Mouse (Mus musculus): ENCODE data around the gene Nfs1.

DNA sequence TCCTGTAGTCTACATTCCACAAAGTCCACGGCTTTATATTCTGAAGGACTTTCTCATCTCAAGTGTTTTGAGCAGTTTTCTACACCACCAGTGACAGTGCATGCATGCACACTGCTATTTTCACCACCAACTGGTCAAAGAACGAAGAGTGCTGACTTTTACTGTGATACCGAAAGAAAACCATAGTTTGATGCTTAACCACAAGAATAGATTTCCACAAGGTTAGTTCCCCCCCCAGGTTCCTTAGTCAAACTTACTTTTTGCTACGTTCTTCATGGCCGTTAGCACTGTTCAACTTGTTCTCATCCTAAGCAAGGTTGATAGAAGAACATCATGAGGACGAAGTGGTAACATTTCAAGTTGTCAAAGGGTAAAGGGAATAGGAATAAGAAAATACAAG lies 33.1 kb upstream of the Nfs1 start:
- TF ChIP-seq CTCF (IDR thresholded peaks at IDR 0.05; ENCODE audit: insufficient read depth, low read depth, low read length) (no peak), POLR2A (IDR thresholded peaks at IDR 0.05; ENCODE audit: insufficient read depth, low read depth, low read length) (no peak)

Data from olfactory bulb, adult 2 months (tissue).